Mouse (Mus musculus): ENCODE data around the gene Rhobtb3. TPM values are rescaled to one million over a fixed set of nuclear protein-coding genes. Genes with fewer than 3 reads are reported as not detected.

The Rhobtb3 gene
- total RNA-seq (2023): 1 to 10 TPM in 1 of 2 experiments, under 1 TPM in 1; 0.51 to 1.4 TPM

GRCm38 (mm10) chr13:75943189-75944043 is at the start of gene Rhobtb3:
Gene Rhobtb3, minus strand, starts transcription at chr13:75943925.

GRCm38 (mm10) chr13:75966850-75967249 is 23.1 kb upstream of the Rhobtb3 start, which contains the start of gene Spata9:
Gene Spata9, plus strand, starts transcription at chr13:75967150.

DNA sequence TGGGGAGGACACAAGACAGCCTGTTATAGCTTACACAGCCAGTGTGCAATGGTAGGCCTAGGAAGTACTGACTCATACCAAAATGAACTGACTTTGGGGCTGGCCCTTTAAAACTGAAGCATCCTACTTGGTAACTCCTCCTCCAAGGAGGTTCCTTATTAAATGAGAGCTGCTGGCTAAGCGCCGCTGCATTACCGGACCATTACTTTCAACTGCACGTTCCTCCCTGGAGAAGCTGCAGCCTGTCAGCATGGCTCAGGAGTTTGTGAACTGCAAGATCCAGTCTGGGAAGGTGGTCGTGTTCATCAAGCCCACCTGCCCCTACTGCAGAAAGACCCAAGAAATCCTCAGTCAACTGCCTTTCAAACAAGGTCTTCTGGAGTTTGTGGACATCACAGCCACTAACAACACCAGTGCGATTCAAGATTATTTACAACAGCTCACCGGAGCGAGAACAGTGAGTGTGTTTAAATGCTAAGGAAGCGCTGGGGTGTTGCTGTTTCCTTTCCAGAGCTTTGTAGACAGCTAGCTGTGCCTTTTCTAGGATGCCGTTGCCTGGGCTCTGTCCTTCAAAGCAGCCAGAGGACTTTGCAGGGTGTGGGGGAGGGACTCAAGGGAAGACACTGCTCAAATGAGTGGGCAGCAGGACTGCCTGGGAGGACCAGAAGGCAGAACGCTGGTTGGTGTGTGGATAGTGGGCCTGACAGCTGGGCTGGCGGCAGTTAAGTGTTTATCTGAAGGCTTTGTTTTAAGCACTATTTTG is 103.8 kb downstream of the Rhobtb3 start, which contains the start of gene Glrx:
Gene Glrx (plus strand): TSS at position 150 of the 763 bp plus-strand sequence.

Other genes with a start within 250 kb of the Rhobtb3 start
- 10 to 100 TPM; 19.3 to 23.9 TPM for gene Ell2, start 237.2 kb downstream of the Rhobtb3 start, total RNA-seq (2023)
- 100 to 1,000 TPM; 269 to 315 TPM for gene Glrx, start 104.1 kb downstream of the Rhobtb3 start, total RNA-seq (2023)
- not detected for gene Spata9, start 23.2 kb upstream of the Rhobtb3 start, total RNA-seq (2023)
- gene Rfesd, start 74.8 kb upstream of the Rhobtb3 start, total RNA-seq (2023): 1 to 10 TPM; 6.4 to 7.6 TPM
- under 1 TPM in 1 of 2 experiments, not detected in 1; 0.16 TPM for gene Gpr150, start 113.1 kb upstream of the Rhobtb3 start, total RNA-seq (2023)
- gene Arsk, start 154.7 kb upstream of the Rhobtb3 start, total RNA-seq (2023): 1 to 10 TPM; 5.9 to 7.7 TPM
- gene Ttc37, start 154.8 kb upstream of the Rhobtb3 start, total RNA-seq (2023): 10 to 100 TPM in 1 of 2 experiments, 1 to 10 TPM in 1; 7.9 to 10.5 TPM